Mouse (Mus musculus): Measurements from ENCODE around the gene Rgp1.

DNA sequence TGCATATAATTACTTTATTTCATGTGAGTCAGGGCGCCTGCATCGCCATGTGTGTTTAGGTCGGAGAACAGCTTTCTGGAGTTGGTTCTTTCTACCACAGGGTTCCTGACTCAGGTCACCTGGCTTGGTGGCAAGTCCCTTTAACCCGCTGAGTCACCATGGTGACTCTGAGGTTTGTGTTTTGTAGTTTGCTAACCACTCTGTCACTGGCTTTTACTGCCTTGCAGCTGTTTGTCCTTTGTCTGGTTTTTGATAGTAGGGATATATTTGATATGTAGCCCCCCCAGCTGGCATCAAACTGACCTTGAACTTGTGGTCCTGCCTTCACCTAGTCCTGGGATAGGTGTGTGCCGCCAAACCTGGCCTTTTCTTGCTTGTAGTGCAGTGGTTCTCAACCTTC is 3.7 kb downstream of the Rgp1 start:
- TF ChIP-seq CTCF (IDR thresholded peaks at IDR 0.05) (no peak), EP300 (IDR thresholded peaks at IDR 0.05) (no peak)
